12 mouse cellular contexts compared by ENCODE assay signal in the genomic region with DNA sequence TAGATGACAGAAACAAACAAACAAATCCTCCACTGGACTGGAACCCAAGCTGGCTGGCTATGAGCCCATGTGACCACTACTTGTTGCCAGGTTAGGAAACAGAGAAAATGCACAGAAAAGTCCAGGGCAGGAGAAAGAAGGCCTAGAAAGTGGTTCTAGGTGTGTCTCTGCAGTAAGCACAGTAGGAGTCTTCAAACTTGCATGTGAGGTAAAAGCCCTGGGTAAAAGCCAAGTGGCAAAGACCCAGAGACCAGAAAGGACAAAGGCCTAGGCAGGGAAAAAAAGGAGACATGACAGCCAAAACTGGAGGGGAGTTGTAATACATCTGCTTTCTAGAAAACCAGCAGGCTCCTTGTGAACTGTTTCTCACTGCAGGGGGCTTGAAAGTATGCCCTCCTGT. TPM values are rescaled to one million over a fixed set of nuclear protein-coding genes. Genes with fewer than 3 reads are reported as not detected.
DNase-seq lines count a peak whose midpoint lies in the region.
"Had no signal": no experiment of that assay in that cellular context is flagged by ENCODE, and none has a peak within 500 bp of the region (broad histone marks: within the 10 kb centered on the region; RNA-seq: fewer than 3 reads in every experiment).

No protein-coding gene starts in this region.

- peaks cover 16% of the 10 kb centered on the region for H3K4me1 ChIP-seq in heart, embryonic 10.5 days
- H3K4me1 ChIP-seq: neural tube, embryonic 12.5 days had no signal

- DNase-seq in heart, adult 11 months: peak; percentile 91
- DNase-seq in heart, embryonic 10.5 days (ENCODE audit: low spot score): no peak
- peak; percentile 25 to 27 for DNase-seq in layer of hippocampus, postnatal 10 days (ENCODE audit: low spot score in 2 of 2)
- no peak for DNase-seq in layer of hippocampus, postnatal 14 days (ENCODE audit: low spot score in 2 of 2)
- DNase-seq in A20 (ENCODE audit: low read depth, low spot score): peak; percentile 14
- DNase-seq in brain, adult 2 months (ENCODE audit: low read depth, low spot score): peak; percentile 14
- DNase-seq in right cerebral cortex, postnatal 10 days (ENCODE audit: low spot score in 2 of 2): no peak
- DNase-seq: cerebellum, adult 11 months; layer of hippocampus, postnatal 36 days; right cerebral cortex, adult 18-20 months had no signal

- H3K9me3 ChIP-seq in heart, embryonic 10.5 days: no peaks in the 10 kb centered on the region
- H3K9me3 ChIP-seq: hindbrain, embryonic 15.5 days; neural tube, embryonic 12.5 days had no signal

- no peaks in the 10 kb centered on the region for H3K27me3 ChIP-seq in heart, embryonic 10.5 days (ENCODE audit: insufficient read depth, poor library complexity, severe bottlenecking)
- H3K27me3 ChIP-seq: hindbrain, embryonic 15.5 days; neural tube, embryonic 12.5 days had no signal

- peaks cover 15% of the 10 kb centered on the region; the same call in 1 of the 2 replicates for H3K36me3 ChIP-seq in heart, embryonic 10.5 days
- H3K36me3 ChIP-seq: hindbrain, embryonic 15.5 days; neural tube, embryonic 12.5 days had no signal

- no peak overlapping the region for H3K27ac ChIP-seq in heart, embryonic 10.5 days
- H3K27ac ChIP-seq: hindbrain, embryonic 15.5 days; neural tube, embryonic 12.5 days had no signal

- no peak overlapping the region for H3K4me3 ChIP-seq in heart, embryonic 10.5 days
- H3K4me3 ChIP-seq: hindbrain, embryonic 15.5 days; neural tube, embryonic 12.5 days had no signal

RNA-seq across cellular contexts. Expression of a gene that starts 52.7 kb away (rescaled TPM):
- 8.9 and 9.0 TPM in 2 replicates for polyA plus RNA-seq in heart, embryonic 10.5 days (2016; fragmentation: Nextera tagmentation; extraction: Ambion mirVana)
- total RNA-seq in layer of hippocampus, postnatal 10 days (2021): 10 to 100 TPM; 13.2 to 13.6 TPM
- 10 to 100 TPM; 12.5 to 12.8 TPM for total RNA-seq in layer of hippocampus, postnatal 14 days (2021)

Comparison
In these comparisons a context has a peak if more than half of its experiments do, and no peak if none do; other contexts are left out.
1. DNase-seq: peak in heart, adult 11 months (single experiment), layer of hippocampus, postnatal 10 days (2 of 2), A20 (single experiment) and brain, adult 2 months (single experiment); none in heart, embryonic 10.5 days (single experiment), layer of hippocampus, postnatal 14 days (0 of 2) and right cerebral cortex, postnatal 10 days (0 of 2).